Mouse (Mus musculus) layer of hippocampus, adult 2 months (tissue): ENCODE data around the gene Man2c1. TPM values are rescaled to one million over a fixed set of nuclear protein-coding genes. Genes with fewer than 3 reads are reported as not detected.

Experiments
- DNase-seq, 2 experiments: peaks; one replicate each; pipeline ENCODE4 v3.0.0; 2022; ENCODE audit warnings: low spot score in 2 of 2
- H3K27ac ChIP-seq: fragments of 200-600 bp; 2 replicates; pipeline ENCODE4 v1.8.1; 2022
- H3K4me3 ChIP-seq: fragments of 200-600 bp; 2 replicates; pipeline ENCODE4 v1.8.1; 2022; ENCODE audit warnings: mild to moderate bottlenecking
- CTCF ChIP-seq: fragments of 200-600 bp; conservative IDR thresholded peaks from 2 replicates; pipeline ENCODE4 v1.8.1; 2022; ENCODE audit warnings: antibody characterized with exemption, mild to moderate bottlenecking, moderate library complexity
- total RNA-seq, 2 experiments: library from RNA; stranded (reverse); gene quantifications; 2 replicates each; pipeline ENCODE4 v1.2.3; 2021

Man2c1 gene
- total RNA-seq, 2 experiments from 2014 or later, result 162 to 175 TPM

- no peak overlapping the region for H3K27ac ChIP-seq
- H3K4me3 ChIP-seq, result no peak overlapping the region
- DNase-seq, result no peak
- no peak for TF ChIP-seq CTCF
These were observed 32.6 kb downstream of the Man2c1 start for GRCm38 (mm10) chr9:57163137-57163536.

DNA sequence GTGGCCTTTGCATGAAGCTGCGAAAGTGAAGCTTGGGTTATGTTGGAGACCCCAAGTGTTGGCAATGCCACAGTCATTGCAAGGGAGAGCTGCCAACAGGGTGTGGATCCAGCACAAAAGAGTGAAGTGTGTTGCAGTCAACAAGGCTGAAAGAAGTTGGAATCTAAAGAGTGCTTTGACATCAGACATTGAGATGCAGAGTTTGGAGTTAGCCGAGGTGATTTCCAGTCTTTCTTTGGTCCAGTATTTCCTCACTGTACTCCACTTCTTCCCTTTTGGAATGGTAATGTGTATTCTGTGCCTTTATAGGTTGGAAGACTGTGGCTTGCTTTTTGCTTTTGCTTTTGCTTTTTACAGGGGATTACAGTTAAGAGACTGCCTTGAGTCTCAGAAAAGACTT, 35.7 kb downstream of the Man2c1 start:
- no peak for TF ChIP-seq CTCF
- no peak overlapping the region for H3K27ac ChIP-seq
- no peak overlapping the region for H3K4me3 ChIP-seq
- DNase-seq, result no peak

- no peak for DNase-seq
- H3K4me3 ChIP-seq, result no peak overlapping the region
- no peak for TF ChIP-seq CTCF
- no peak overlapping the region for H3K27ac ChIP-seq
These were observed 37.9 kb downstream of the Man2c1 start for GRCm38 (mm10) chr9:57168411-57168810.

Other genes with a start within 250 kb of the Man2c1 start
- gene Snx33, start 202.3 kb upstream of the Man2c1 start, total RNA-seq, result 1 to 10 TPM; 7.2 to 8.9 TPM
- 10 to 100 TPM; 54.9 to 56.8 TPM for gene Imp3, start 193.2 kb upstream of the Man2c1 start, total RNA-seq
- gene Snupn, start 179.8 kb upstream of the Man2c1 start, total RNA-seq, result 10 to 100 TPM; 15.2 to 19.1 TPM
- gene Ptpn9, start 135.8 kb upstream of the Man2c1 start, total RNA-seq, result 10 to 100 TPM; 27.4 to 30.6 TPM
- gene Sin3a, start 58.6 kb upstream of the Man2c1 start, total RNA-seq, result 10 to 100 TPM; 32.2 to 33.1 TPM
- 10 to 100 TPM in 1 of 2 experiments, 1 to 10 TPM in 1; 8.9 to 10.2 TPM for gene Neil1, start 17.6 kb downstream of the Man2c1 start, total RNA-seq
- gene Commd4, start 27.6 kb downstream of the Man2c1 start, total RNA-seq, result 10 to 100 TPM; 94.5 to 94.7 TPM
- gene Trcg1, start 105.9 kb downstream of the Man2c1 start, total RNA-seq, result not detected
- 10 to 100 TPM; 29.4 to 32.4 TPM for gene 1700017B05Rik, start 131.9 kb downstream of the Man2c1 start, total RNA-seq